Mouse (Mus musculus): ENCODE data around the gene Rpn1. TPM values are rescaled to one million over a fixed set of nuclear protein-coding genes. Genes with fewer than 3 reads are reported as not detected.

Rpn1 gene
- polyA plus RNA-seq, 1 experiment from 2014 or later = 444 TPM

DNA sequence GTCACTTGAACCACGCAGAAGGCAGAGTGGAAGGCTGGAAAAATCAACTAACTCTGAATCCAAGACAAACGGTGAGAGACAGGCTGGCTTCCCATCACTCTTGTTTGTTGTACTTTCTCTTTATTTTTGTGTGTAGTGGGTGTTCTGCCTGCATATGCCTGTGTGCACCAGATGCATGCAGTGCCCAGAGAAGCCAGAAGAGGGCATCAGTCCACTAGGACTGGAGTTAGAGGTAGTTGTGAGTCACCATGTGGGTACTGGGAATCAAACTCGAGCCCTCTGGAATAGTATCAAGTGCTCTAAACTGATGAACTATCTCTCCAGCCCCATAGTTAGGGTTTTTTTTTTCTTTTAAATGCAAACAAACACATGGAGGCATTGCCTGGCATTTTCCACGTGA, 67.1 kb downstream of the Rpn1 start:
- Histone ChIP-seq H3K27me3 (no peaks in the 10 kb centered on the region), H3K4me3 (no peak overlapping the region), H3K9ac (no peak overlapping the region), H3K27ac (no peak overlapping the region; the same call in 1 of the 2 replicates), H3K4me1 (peaks cover 13% of the 10 kb centered on the region), H3K9me3 (no peaks in the 10 kb centered on the region), H3K36me3 (no peaks in the 10 kb centered on the region), H3K4me2 (no peak overlapping the region)
- 66% methylated on average over 4 of the region's 4 CpGs for WGBS
- no peak for ATAC-seq (ENCODE audit: borderline replicate concordance, extremely low read depth, low FRiP score, low TSS enrichment)

DNA sequence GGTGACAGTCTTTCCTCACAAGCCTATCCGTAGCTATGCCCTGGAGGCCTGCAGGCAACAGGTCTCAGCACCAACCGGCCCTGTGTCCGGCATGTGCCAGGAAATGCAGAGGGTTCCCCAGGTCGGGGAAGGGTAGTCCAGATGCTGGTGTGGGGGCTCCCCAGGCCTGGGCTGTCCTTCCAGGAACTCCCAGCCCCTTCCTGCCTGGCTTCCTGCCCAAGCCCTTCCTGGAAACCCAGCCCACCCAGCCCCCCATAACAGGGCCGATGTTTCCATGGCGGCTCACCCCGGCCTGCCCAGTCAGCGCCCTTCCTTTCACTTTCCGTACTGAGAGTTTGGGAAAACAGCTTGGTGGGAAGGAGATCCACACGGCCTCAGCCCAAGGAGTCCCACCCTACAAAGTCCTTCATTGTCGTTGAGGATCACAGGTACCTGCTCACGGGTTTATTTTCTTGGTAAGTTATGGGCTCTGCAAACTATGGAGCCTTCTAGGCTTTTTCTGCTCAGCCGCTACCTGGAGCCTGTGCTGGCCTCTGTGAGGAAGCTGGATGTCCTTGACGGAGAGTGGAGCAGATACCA, 67.9 kb downstream of the Rpn1 start:
- WGBS = 60% methylated on average over 14 of the region's 14 CpGs
- Histone ChIP-seq H3K4me3 (no peak overlapping the region), H3K4me2 (peak overlapping the region; percentile 20), H3K9me3 (no peaks in the 10 kb centered on the region), H3K4me1 (peaks cover 9% of the 10 kb centered on the region), H3K27ac (peak overlapping the region; percentile 49), H3K36me3 (no peaks in the 10 kb centered on the region), H3K27me3 (no peaks in the 10 kb centered on the region), H3K9ac (no peak overlapping the region)
- ATAC-seq (ENCODE audit: borderline replicate concordance, extremely low read depth, low FRiP score, low TSS enrichment) = peak; percentile 47; the same call in 1 of the 2 replicates

DNA sequence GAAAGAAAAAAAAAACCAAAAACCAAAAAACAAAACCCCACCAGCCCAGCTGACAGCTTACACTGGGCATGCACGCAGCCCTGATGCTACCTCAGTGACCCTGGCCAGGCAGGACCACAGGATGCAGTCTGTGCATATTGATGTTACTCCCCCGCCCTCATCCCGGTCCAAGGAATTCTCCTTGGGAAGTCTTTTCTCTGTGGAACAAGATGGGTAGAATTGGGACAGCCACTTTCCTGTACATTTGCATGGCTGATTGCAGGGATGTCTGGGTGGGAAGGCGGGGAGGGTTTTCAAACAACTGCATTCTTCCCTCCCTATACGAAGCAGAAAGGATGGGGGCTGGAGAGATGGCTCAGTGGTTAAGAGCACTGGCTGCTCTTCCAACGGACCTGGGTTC, 68.7 kb downstream of the Rpn1 start:
- Histone ChIP-seq H3K27me3 (no peaks in the 10 kb centered on the region), H3K4me3 (no peak overlapping the region), H3K9ac (no peak overlapping the region), H3K4me2 (peak overlapping the region; percentile 20; the same call in 1 of the 2 replicates), H3K36me3 (no peaks in the 10 kb centered on the region), H3K27ac (peak overlapping the region; percentile 49; the same call in 1 of the 2 replicates), H3K4me1 (0 out of 2 replicates have a peak, but pooled peaks cover 2% of the 10 kb centered on the region), H3K9me3 (no peaks in the 10 kb centered on the region)
- WGBS = 66% methylated on average over 6 of the region's 6 CpGs
- ATAC-seq (ENCODE audit: borderline replicate concordance, extremely low read depth, low FRiP score, low TSS enrichment) = no peak

Small RNA genes within 50 kb of the gene (microRNA-seq; reads per million reads assigned to microRNA genes)
- gene Mir6376 = not detected

Other genes with a start within 250 kb of the Rpn1 start
- gene Gm45140, start 248.7 kb upstream of the Rpn1 start, polyA plus RNA-seq (2015; fragmentation: Nextera tagmentation; extraction: Ambion mirVana) = 2.1 and 2.6 TPM in 2 replicates
- gene Isy1, start 245.7 kb upstream of the Rpn1 start, polyA plus RNA-seq (2015; fragmentation: Nextera tagmentation; extraction: Ambion mirVana) = 45.9 and 49.7 TPM in 2 replicates
- gene Cnbp, start 233.4 kb upstream of the Rpn1 start, polyA plus RNA-seq (2015; fragmentation: Nextera tagmentation; extraction: Ambion mirVana) = 1,108 and 1,113 TPM in 2 replicates
- 171 and 172 TPM in 2 replicates for gene Copg1, start 196.7 kb upstream of the Rpn1 start, polyA plus RNA-seq (2015; fragmentation: Nextera tagmentation; extraction: Ambion mirVana)
- gene Hmces, start 170.5 kb upstream of the Rpn1 start, polyA plus RNA-seq (2015; fragmentation: Nextera tagmentation; extraction: Ambion mirVana) = 55.2 and 57.7 TPM in 2 replicates
- 44.4 and 46.6 TPM in 2 replicates for gene H1fx, start 102.8 kb upstream of the Rpn1 start, polyA plus RNA-seq (2015; fragmentation: Nextera tagmentation; extraction: Ambion mirVana)
- gene Rab7, start 39.2 kb upstream of the Rpn1 start, polyA plus RNA-seq (2015; fragmentation: Nextera tagmentation; extraction: Ambion mirVana) = 197 and 206 TPM in 2 replicates
- gene Gata2, start 109.4 kb downstream of the Rpn1 start, polyA plus RNA-seq (2015; fragmentation: Nextera tagmentation; extraction: Ambion mirVana) = 17.5 and 17.9 TPM in 2 replicates
- not detected in 2 replicates for gene Dnajb8, start 137.8 kb downstream of the Rpn1 start, polyA plus RNA-seq (2015; fragmentation: Nextera tagmentation; extraction: Ambion mirVana)

All from lung, embryonic 15.5 days (tissue).